Mouse (Mus musculus) mesoderm, embryonic 11.5 days (tissue): ENCODE measurements around the gene Pknox2.

Experiments used
- DNase-seq: peaks from one replicate; pipeline ENCODE4 v3.0.0-alpha.2; 2012; ENCODE audit warnings: low read depth, low spot score

The Pknox2 gene

DNA sequence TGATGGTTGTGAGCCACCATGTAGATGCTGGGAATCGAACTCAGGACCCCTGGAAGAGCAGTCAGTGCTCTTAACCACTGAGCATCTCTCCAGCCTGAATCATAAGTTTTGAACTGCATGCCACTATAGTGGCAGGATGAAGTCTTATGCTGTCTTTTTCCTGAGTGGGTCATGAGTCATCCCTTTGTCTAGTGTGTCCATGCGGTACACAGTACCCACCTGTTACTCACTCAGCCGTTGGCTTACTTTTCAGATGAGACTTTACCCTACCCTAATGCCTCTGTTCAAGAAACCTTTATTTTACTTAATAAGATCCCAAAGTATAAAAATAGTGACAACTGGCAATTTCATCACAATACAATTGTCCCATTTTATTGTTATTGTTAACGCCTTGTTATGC lies 95.5 kb downstream of the Pknox2 start:
- DNase-seq = no peak

GRCm38 (mm10) chr9:37047490-37047889 lies 99.7 kb downstream of the Pknox2 start:
- DNase-seq = no peak

DNA sequence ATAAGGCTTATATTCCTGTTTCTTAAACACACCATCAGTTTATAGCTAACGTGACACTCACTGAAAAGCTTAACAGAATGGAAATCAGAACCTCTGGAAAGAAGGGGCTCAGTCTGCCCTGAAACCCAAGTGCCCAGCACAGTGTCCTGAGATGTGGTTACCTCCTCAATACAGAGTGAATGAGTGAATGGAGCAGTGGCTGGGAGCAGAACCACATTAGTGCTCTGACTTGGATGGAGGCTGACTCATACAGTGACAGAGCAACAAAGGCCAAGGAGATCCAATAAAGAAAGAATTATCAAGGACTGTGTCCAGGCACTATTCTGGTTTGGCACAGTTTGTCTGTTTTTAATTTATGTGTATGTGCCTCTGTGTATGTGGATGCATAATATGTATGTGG lies 101.3 kb downstream of the Pknox2 start:
- DNase-seq = no peak

DNA sequence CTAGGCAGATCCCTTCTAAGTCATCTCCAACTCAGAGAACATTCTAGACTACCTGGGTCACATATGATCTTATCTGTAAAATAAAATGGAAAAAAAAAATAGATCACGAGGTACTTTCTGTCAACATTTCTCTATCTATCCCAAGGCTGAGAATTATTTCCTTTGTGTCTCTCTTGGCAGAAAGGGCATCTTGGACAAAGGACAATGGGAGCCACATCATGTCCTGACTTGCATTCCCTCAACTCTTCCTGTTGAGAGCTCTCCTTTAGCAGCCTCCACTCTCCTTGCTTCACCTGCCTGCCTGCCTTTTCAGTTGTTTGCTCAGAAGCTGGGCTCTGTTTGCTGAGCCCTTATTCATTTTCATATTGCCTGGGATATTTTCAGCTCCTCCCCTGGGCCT lies 103.0 kb downstream of the Pknox2 start:
- DNase-seq = no peak

DNA sequence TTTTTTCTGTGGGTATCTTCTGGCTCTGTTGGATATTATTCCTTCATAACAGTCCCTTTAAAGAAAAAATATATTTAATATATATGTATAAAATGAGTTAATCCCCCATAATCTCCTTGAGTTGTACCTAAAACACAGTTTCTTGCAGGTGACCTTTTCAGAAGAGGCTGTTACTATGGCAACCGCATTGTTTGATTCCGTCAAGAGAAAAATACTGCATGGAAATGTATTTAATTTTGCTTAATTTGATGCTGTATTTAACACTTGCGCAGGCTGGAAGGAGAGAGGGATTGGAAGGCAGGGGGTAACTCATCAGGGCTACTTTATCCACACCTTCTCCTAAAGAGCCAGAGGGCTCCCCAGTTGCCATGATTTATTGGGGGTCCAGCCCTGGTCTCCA lies 108.3 kb downstream of the Pknox2 start:
- DNase-seq = no peak

- no peak for DNase-seq
Observed at GRCm38 (mm10) chr9:37038445-37038844, 108.8 kb downstream of the Pknox2 start.

- DNase-seq = no peak
Observed at GRCm38 (mm10) chr9:37037405-37037804, 109.8 kb downstream of the Pknox2 start.

GRCm38 (mm10) chr9:37035248-37035647 lies 112.0 kb downstream of the Pknox2 start:
- DNase-seq = no peak

- DNase-seq = no peak
Observed at GRCm38 (mm10) chr9:37034316-37034715, 112.9 kb downstream of the Pknox2 start.

DNA sequence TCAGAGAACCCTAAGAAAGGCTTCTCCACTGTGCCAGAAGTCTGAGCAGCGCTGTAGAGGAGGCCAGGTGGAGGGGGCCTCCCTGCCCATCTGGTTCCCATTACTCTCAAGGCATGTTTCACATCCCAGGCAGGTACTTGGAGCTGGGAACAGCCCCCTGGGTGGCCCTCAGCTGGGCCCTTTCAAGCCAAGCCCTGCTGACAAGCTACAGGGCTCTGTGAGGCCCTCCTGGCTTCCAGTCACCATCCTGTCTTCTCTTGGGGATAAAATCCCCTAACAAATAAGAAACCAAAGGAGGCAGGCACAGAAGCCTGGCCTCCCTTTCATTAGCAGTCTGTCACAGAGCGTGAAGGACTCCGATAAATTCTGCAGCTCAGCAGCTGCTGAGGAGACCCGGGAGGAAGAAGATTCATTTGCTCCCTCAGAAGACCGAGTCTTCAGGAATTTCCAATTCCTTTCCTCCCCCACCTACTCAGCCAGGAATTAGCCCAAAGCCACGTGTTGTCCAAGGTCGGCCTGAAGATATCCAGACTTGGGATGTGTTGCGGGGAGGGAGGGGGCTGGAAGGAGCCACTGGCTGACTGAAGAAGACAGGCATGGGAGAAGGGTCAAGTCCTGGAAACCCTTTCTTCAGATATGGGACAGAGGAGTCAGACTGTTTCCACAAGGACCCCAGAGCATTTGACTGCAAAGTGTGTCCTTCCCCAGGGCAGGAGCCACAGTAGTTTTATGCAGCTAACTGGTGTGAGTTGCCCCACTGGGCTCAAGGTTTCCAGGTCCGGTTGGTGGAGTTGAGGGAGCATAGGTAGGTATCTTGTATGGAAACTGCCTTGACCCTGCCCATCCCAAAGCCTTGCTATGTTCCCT lies 116.6 kb downstream of the Pknox2 start:
- peak; percentile 81 for DNase-seq

- DNase-seq = no peak
Observed at GRCm38 (mm10) chr9:37029811-37030346, 117.3 kb downstream of the Pknox2 start.

- no peak for DNase-seq
Observed at GRCm38 (mm10) chr9:37027825-37028575, 119.2 kb downstream of the Pknox2 start.

DNA sequence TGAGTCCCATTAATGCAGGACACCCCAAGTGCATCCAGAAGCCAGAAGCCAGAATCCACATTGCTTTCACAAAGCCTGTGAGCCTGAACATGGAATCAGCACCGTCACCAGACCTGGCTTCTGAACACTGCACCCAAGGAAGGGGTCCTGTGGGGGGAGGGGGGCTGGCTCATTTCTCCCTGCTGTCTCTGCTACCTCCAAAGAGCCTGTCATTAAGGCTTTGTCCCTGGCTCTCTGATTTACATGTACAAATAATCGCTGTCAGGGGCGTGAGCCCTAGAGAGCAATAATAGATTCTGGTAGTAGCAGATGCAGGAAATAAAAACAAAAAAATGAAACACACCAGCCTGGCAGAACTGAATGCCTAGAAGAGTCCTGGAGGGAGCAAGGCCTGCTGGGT lies 121.3 kb downstream of the Pknox2 start:
- no peak for DNase-seq

DNA sequence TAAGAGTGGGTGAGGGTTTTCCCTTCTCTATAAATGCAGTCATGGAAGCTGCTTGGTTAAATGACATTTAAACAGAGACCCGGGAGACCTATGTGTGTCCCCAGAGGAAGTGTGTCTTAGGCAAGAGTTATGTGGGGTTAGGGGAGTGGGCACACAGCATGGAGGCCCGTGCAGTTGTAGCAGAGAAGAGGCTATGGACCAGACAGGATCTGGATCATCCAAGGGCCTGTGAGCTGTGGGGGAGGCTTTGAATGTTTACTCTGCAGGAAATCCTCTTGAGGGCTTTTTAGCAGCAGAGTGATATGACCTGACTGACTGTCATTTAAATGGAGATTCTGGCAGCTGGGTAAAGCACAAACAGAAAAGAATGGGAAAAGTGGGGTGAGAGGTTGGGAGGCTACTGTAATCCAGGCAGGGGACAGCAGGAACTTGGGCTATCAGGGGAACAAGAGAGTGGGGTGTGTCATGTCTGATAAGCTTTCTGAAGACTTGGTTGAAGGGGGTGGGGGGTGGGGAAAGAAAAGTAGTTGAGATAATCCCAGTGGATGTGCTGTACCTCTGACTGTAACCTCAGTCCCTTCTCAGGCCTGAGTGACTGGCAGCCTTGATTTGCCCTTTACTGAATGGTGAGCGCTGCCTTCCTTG lies 125.5 kb downstream of the Pknox2 start:
- DNase-seq = no peak

- DNase-seq = no peak
Observed at GRCm38 (mm10) chr9:37018154-37018553, 129.1 kb downstream of the Pknox2 start.

- no peak for DNase-seq
Observed at GRCm38 (mm10) chr9:37017169-37017568, 130.0 kb downstream of the Pknox2 start.

GRCm38 (mm10) chr9:37016165-37016564 lies 131.0 kb downstream of the Pknox2 start:
- no peak for DNase-seq

GRCm38 (mm10) chr9:37013565-37013964 lies 133.6 kb downstream of the Pknox2 start:
- DNase-seq = peak; percentile 69

DNA sequence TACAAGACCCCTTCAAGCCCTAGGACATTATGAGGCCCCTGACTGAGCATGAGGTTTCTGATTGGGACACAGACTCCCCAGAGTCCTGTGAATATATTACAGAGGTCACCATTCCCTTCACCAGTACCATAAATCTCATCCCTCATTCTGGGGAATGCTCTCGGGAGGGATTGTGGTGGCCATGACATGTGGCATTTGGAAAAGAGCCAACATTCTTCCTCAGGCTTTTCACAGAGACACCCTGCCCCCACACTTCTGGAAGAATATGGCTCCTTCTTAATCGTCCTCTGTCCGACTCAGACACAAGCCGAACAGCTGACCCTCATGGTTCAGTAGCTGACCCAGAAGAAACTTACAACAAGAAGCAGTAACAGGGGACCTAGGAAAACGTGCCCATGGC lies 139.1 kb downstream of the Pknox2 start:
- peak; percentile 90 for DNase-seq

GRCm38 (mm10) chr9:37004676-37005075 lies 142.5 kb downstream of the Pknox2 start:
- no peak for DNase-seq

DNA sequence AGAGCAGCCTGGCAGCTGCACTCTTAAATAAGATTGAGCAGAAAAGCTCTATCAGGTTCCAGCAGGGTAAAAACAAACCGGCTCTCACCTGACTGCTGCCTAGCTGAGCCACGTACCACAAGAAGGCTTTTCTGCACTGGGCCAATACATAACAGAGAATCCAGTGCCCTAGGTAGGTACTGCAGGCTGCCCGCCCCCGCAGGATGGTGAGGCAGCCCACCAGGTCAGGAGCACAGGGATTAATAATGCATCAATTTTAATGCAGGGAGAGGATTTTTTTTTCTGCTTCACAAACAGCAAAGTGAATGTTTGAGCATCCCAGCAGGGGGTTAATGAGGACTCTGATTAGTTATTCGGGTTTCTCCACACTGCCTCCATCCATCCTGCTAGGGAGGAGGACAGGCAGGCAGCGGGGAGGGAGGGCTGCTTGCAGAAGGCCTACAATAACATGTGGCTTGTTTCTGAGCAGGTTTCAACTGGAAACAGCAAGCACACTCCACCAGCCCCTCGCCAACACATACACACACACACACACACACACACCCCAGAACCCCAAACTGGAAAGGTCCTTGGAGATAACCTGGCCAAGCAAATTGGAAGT lies 145.2 kb downstream of the Pknox2 start:
- no peak for DNase-seq

- DNase-seq = no peak
Observed at GRCm38 (mm10) chr9:36999393-36999792, 147.8 kb downstream of the Pknox2 start.
